Mouse (Mus musculus) neural tube, embryonic 14.5 days (tissue): ENCODE measurements around the gene Pde3a. TPM values are rescaled to one million over a fixed set of nuclear protein-coding genes. Genes with fewer than 3 reads are reported as not detected.

Experiments
- ATAC-seq: fragments of 200-750 bp; cut with Nextera tagmentation; 2 replicates; pipeline ENCODE4 v1.8.0; 2017; ENCODE audit warnings: low read depth, mild to moderate bottlenecking, moderate TSS enrichment, moderate library complexity
- H3K27ac ChIP-seq: fragments of 300-500 bp; sonication (generic); 2 replicates; pipeline ENCODE4 v1.5.1; 2014; ENCODE audit warnings: low read depth, mild to moderate bottlenecking, control low read depth, low read length, moderate library complexity, mixed read lengths
- H3K27me3 ChIP-seq: fragments of 300-500 bp; sonication (generic); 2 replicates; pipeline ENCODE4 v1.6.1; 2014; ENCODE audit warnings: low read length; ENCODE audit not compliant: control insufficient read depth, insufficient read depth
- H3K36me3 ChIP-seq: fragments of 300-500 bp; sonication (generic); 2 replicates; pipeline ENCODE4 v1.6.1; 2014; ENCODE audit warnings: low read length, mixed read lengths; ENCODE audit not compliant: control insufficient read depth, insufficient read depth
- H3K4me1 ChIP-seq: fragments of 300-500 bp; sonication (generic); 2 replicates; pipeline ENCODE4 v1.6.1; 2014; ENCODE audit warnings: low read length; ENCODE audit not compliant: control insufficient read depth, insufficient read depth
- H3K4me2 ChIP-seq: fragments of 300-500 bp; sonication (generic); 2 replicates; pipeline ENCODE4 v1.6.1; 2014; ENCODE audit warnings: mild to moderate bottlenecking, low read depth, low read length, control low read depth
- H3K4me3 ChIP-seq: fragments of 300-500 bp; sonication (generic); 2 replicates; pipeline ENCODE4 v1.5.1; 2014; ENCODE audit warnings: low read depth, low read length, control low read depth, mixed read lengths
- H3K9ac ChIP-seq: fragments of 300-500 bp; sonication (generic); replicated peaks from 2 replicates; pipeline ENCODE4 v1.6.1; 2014; ENCODE audit warnings: low read depth, mild to moderate bottlenecking, control low read depth, low read length, mixed read lengths
- H3K9me3 ChIP-seq: fragments of 300-500 bp; sonication (generic); 2 replicates; pipeline ENCODE4 v1.6.1; 2016; ENCODE audit warnings: low read length; ENCODE audit not compliant: control insufficient read depth
- WGBS: fragments of 180-500 bp; shearing (Covaris S2); extraction: QIAGEN DNeasy Blood & Tissue Kit; methylation state at CpG from one replicate; pipeline ENCODE4 v1.1.7; 2014; 5-methylcytosine and 5-hydroxymethylcytosine counted together
- polyA plus RNA-seq: library from polyadenylated mRNA; unstranded; fragments of >200 nt; fragmentation: Nextera tagmentation; extraction: Ambion mirVana; gene quantifications from 2 replicates; pipeline ENCODE4 v1.2.1, GENCODE M21; 2014

The Pde3a gene
- polyA plus RNA-seq, 1 experiment from 2014 or later, result 2.3 TPM

DNA sequence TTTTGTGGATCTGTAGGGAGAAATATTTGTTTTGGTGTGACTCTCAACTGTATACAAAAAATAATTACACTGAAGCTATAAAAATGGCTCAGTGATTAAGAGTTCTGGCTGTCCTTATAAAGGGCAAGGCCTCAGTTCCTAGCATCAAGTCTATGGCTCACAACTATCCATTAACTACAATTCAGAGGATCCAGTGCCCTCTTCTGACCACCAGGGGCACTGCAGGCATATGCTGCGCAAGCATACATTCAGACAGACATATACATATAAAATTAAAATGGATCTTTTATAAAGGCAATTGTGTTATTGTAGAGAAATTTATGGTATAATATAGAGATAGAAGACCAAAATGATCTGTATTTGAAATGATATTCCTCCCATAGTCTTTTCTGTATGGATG is 181.1 kb downstream of the Pde3a start:
- H3K9ac ChIP-seq, result no peak overlapping the region
- 92% methylated on average over 1 of the region's 1 CpGs for WGBS
- no peak for ATAC-seq
- H3K4me1 ChIP-seq, result peaks cover 9% of the 10 kb centered on the region
- no peak overlapping the region for H3K4me2 ChIP-seq
- no peaks in the 10 kb centered on the region for H3K9me3 ChIP-seq
- H3K27ac ChIP-seq, result no peak overlapping the region
- H3K4me3 ChIP-seq, result no peak overlapping the region
- H3K27me3 ChIP-seq, result no peaks in the 10 kb centered on the region
- no peaks in the 10 kb centered on the region for H3K36me3 ChIP-seq

DNA sequence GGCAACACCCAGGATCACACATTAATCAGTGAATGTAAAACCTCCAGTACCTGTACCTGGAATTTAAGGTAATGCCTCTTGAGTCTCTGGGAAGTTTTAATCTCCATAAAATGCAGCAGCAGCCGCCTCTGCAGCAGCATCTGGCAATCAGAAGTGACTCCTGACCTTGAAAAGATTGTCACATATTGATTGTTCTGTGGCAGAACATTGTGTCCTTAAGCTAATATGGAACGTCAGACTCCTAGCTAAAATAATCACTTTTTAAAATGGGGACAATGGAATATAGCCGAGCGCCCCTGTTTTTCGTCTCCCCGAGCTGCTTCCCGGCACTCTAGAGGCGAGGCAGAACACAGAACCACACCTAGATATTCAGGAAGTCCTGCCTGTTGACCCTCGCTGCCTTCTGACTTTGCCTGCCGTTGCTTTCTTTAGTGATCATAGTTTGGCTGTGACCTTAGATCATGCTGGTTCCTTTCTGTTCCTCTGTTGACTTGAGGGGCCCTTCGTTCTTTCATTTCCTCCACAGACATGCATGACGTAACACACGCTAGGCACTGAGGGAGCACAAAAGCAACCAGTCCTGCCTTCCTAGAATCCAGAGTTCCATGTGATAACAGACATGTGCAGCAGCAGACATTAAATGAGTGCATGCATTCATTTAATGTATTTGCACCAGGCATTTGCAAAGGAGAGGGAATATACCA is 183.4 kb downstream of the Pde3a start:
- H3K4me1 ChIP-seq, result peaks cover 10% of the 10 kb centered on the region
- no peak for ATAC-seq
- no peak overlapping the region for H3K27ac ChIP-seq
- H3K36me3 ChIP-seq, result no peaks in the 10 kb centered on the region
- no peak overlapping the region for H3K4me2 ChIP-seq
- WGBS, result 93% methylated on average over 13 of the region's 13 CpGs
- no peak overlapping the region for H3K9ac ChIP-seq
- no peaks in the 10 kb centered on the region for H3K27me3 ChIP-seq
- H3K9me3 ChIP-seq, result no peaks in the 10 kb centered on the region
- no peak overlapping the region for H3K4me3 ChIP-seq

DNA sequence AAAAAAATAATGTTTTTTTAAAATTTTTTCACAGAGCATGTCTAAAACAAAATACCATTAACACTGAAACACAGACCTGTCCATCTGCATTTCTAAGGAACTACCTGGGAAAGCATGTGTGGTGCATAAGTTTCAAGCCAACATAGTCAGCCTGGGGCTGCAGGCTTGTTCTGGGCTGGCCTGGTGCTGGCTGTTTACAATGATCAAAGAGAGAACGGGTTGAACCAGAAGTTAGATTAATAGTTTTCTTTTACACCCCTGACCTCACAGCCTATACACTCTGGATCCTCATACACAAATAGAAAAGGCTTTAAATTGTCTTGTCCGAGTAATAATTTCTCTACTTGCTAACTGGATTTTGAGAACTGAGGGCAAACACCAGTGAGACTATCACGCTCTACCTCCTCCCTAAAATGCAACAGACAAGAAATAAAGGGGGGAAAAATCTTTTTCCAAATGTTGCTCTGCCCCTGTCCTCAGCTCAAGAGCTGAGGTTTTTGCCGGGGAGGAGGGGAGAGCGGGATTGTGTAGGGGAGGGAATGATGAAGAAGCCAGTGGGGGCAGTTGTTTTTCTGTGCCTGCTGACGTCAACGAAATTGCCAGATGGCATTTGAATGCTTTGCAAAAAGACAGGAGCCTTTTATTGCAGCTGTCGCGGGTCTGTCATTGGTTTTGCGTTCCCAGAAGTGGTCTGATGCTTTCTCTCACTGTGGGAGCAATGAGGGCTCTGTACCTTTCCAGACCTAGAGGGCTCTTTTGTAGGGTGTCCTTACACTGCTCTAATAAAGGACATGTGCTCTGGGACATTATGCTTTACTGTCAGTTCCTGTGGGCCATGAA is 185.1 kb downstream of the Pde3a start:
- H3K27ac ChIP-seq, result peak overlapping the region; percentile 64; the same call in 1 of the 2 replicates
- no peak overlapping the region for H3K9ac ChIP-seq
- H3K9me3 ChIP-seq, result 0 out of 2 replicates have a peak, but pooled peaks cover 2% of the 10 kb centered on the region
- H3K36me3 ChIP-seq, result no peaks in the 10 kb centered on the region
- H3K27me3 ChIP-seq, result no peaks in the 10 kb centered on the region
- peak; percentile 85 for ATAC-seq
- peaks cover 10% of the 10 kb centered on the region for H3K4me1 ChIP-seq
- 16% methylated on average over 10 of the region's 10 CpGs for WGBS
- H3K4me2 ChIP-seq, result no peak overlapping the region
- no peak overlapping the region for H3K4me3 ChIP-seq

DNA sequence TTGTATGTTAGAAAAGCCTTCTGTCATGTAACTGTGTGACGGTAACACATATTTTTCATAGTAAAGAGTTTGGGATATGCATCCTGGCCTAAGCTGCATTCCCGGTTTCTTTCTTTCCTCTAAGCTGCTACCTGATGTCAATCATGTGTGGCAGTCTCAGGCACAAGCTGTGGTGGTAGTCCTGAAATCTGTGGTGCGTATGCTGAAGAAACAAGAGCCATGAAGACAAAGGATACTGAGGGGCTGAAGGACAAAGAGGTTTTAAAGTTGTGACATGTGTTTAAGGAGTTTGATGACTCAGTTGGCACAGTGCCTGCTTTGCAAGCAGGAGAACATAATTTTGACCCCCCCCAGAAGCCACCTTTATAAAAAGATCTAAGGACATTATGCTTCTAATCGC is 186.1 kb downstream of the Pde3a start:
- Histone ChIP-seq H3K27ac (no peak overlapping the region), H3K27me3 (no peaks in the 10 kb centered on the region), H3K9ac (no peak overlapping the region), H3K4me3 (no peak overlapping the region), H3K9me3 (0 out of 2 replicates have a peak, but pooled peaks cover 2% of the 10 kb centered on the region), H3K4me2 (no peak overlapping the region), H3K4me1 (peaks cover 10% of the 10 kb centered on the region), H3K36me3 (no peaks in the 10 kb centered on the region)
- ATAC-seq, result no peak
- WGBS, result 80% methylated on average over 4 of the region's 4 CpGs

DNA sequence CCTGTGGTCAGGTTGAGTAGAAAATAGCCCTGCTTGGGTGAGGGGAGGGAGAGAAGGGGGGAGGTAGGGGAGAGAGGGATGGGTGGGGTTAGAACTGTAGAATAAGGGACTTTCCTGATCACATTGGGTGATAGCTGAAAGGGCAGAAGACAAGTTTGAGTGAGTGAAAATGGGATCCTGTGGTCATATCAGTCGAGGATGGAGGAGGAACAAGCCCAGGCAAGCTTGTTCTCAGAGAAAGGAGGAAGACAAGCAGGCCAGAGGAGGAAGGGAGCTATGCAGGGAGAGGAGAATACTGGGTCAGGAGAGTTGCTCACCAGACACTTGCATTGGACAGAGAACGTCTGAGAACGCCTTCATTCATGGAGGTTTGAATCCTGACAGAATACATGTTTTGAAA is 190.9 kb downstream of the Pde3a start:
- no peaks in the 10 kb centered on the region for H3K36me3 ChIP-seq
- no peak overlapping the region for H3K9ac ChIP-seq
- H3K4me3 ChIP-seq, result no peak overlapping the region
- 78% methylated on average over 3 of the region's 3 CpGs for WGBS
- H3K4me2 ChIP-seq, result no peak overlapping the region
- no peaks in the 10 kb centered on the region for H3K27me3 ChIP-seq
- no peak for ATAC-seq
- 0 out of 2 replicates have a peak, but pooled peaks cover 2% of the 10 kb centered on the region for H3K9me3 ChIP-seq
- H3K27ac ChIP-seq, result no peak overlapping the region
- peaks cover 3% of the 10 kb centered on the region; the same call in 1 of the 2 replicates for H3K4me1 ChIP-seq

DNA sequence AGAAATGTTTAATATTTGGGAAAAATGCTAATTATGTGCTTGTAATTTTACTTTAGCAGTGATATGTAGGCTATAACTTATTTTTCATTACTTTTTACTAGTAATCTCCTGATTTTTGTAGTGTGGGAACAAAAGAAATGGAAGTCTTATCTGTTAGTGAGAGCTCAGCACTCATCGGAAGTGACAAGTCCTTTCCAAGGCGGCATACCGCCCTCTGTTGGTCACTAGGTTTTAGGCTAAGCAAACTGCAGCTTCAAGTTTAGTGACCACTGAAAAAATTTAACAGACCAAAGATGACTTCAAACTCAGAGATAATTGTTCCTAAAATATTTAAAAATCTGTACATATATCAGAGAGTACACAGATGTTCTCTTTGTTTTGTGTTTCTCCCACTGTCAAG is 198.5 kb downstream of the Pde3a start:
- ATAC-seq, result peak; percentile 61; the same call in 1 of the 2 replicates
- 16% methylated on average over 3 of the region's 3 CpGs for WGBS

DNA sequence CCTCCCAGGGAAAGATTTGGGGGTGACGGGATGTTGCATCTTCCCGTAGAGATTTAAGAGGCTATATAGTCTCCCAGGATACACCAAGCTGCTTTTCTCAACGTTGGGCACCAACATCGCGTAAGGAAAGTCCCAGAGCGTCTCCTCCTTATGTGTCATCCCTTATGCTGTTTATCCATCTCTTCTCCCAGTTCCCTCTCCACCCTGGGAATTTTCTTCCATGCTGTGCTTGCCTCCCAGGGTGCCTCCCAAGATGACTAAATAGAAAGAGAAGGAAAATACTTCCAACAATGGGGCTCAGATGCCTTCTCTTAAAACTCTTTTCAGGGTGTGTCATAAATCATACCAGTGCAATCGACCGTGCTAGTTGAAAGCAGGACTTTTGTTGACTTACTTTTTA is 199.8 kb downstream of the Pde3a start:
- H3K9ac ChIP-seq, result no peak overlapping the region
- H3K4me2 ChIP-seq, result no peak overlapping the region
- no peaks in the 10 kb centered on the region for H3K4me1 ChIP-seq
- no peak overlapping the region for H3K27ac ChIP-seq
- H3K27me3 ChIP-seq, result no peaks in the 10 kb centered on the region
- 51% methylated on average over 8 of the region's 8 CpGs for WGBS
- no peak for ATAC-seq
- no peaks in the 10 kb centered on the region for H3K9me3 ChIP-seq
- no peaks in the 10 kb centered on the region for H3K36me3 ChIP-seq
- H3K4me3 ChIP-seq, result no peak overlapping the region

More for the DNA sequence above, 198.5 kb downstream of the Pde3a start:
- no peak overlapping the region for H3K9ac ChIP-seq
- H3K27me3 ChIP-seq, result no peaks in the 10 kb centered on the region
- H3K9me3 ChIP-seq, result no peaks in the 10 kb centered on the region
- no peaks in the 10 kb centered on the region for H3K4me1 ChIP-seq
- H3K4me3 ChIP-seq, result no peak overlapping the region
- H3K27ac ChIP-seq, result no peak overlapping the region
- no peak overlapping the region for H3K4me2 ChIP-seq
- H3K36me3 ChIP-seq, result no peaks in the 10 kb centered on the region

DNA sequence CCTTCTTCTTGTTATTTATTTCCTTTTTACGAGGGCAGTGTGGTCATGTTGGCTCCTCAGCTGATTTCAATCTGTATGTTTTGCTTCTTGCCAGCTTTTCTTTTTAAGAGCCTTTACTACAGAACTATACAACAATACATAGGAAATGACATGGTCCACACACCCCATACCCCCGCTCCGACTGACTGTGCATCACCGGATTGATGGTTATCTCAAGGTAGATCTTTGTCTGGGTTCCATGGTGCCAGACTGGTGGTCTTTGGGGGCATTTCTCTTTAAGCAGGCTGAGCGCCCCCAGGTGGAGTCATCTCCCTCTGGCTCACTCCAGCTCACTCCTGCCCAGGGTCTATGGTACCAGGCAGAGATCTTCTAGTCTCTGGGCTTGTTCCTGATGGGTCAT is 206.3 kb downstream of the Pde3a start:
- no peak for ATAC-seq
- H3K4me1 ChIP-seq, result no peaks in the 10 kb centered on the region
- 77% methylated on average over 5 of the region's 5 CpGs for WGBS
- no peaks in the 10 kb centered on the region for H3K9me3 ChIP-seq
- no peaks in the 10 kb centered on the region for H3K36me3 ChIP-seq
- no peak overlapping the region for H3K27ac ChIP-seq
- no peak overlapping the region for H3K4me2 ChIP-seq
- H3K27me3 ChIP-seq, result no peaks in the 10 kb centered on the region
- no peak overlapping the region for H3K9ac ChIP-seq
- H3K4me3 ChIP-seq, result no peak overlapping the region

DNA sequence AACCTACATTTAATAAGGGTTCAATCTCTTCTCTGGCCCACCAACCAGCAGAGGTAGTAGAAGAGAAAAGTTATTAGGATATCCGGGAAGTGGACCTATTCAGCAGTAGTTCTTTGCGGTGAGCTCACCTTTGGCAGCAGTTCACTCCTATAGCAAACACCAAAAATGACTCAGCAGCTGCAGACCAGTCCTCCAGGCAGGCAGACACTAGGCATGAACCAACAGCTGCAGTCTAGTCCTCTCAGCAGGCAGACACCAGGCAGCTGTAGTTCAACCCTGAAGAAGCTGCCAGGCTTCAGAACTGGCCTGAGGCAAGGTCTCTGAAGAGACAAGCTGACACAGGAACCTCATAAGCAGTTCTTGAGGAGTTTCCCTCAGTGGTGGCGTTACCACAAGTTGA is 207.5 kb downstream of the Pde3a start:
- Histone ChIP-seq H3K27me3 (no peaks in the 10 kb centered on the region), H3K4me2 (no peak overlapping the region), H3K9ac (no peak overlapping the region), H3K36me3 (no peaks in the 10 kb centered on the region), H3K4me1 (no peaks in the 10 kb centered on the region), H3K4me3 (no peak overlapping the region), H3K9me3 (no peaks in the 10 kb centered on the region), H3K27ac (no peak overlapping the region)
- WGBS, result 92% methylated on average over 3 of the region's 3 CpGs
- no peak for ATAC-seq
